Mouse (Mus musculus): ENCODE data around the gene Vps41. TPM values are rescaled to one million over a fixed set of nuclear protein-coding genes. Genes with fewer than 3 reads are reported as not detected.

The Vps41 gene
- 34.5 and 37.9 TPM in 2 replicates for polyA plus RNA-seq (2015; fragmentation: Nextera tagmentation; extraction: Ambion mirVana)

DNA sequence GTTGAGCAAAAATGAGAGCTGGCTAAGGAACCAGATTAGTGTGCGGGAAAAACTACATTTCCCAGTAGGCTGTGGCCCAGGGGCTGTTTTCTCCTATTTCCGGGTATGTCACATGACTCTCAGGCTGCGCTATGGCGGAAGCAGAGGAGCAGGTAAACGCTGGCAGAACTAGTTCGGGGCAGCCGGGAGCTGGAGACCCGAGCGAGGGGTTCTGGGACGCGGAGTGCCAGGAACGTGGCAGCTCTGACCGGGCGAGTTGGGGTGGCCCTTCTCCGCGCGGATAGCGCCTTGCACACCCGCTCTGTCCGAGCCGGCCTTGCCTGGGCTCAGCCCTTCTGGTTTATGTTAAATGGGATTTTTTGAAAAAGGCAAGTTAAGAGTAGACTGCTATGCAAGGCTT lies at the start of gene Vps41:
Gene Vps41 (plus strand): TSS at position 102 of the 400 bp plus-strand sequence.
- ATAC-seq (peak; percentile 100), DNase-seq (ENCODE audit: low spot score) (peak; percentile 94)
- H3K4me3 ChIP-seq (ENCODE audit: low read depth, low read length) = peak within 1 kb of the TSS; percentile 82
- peak within 1 kb of the TSS; percentile 82 for H3K9ac ChIP-seq (replicated peaks; ENCODE audit: low read depth)
- H3K36me3 ChIP-seq (ENCODE audit: insufficient read depth, low read length) = no peaks in the 10 kb centered on the region
- H3K9me3 ChIP-seq (ENCODE audit: low read length) = no peaks in the 10 kb centered on the region
- TF ChIP-seq EP300 (IDR thresholded peaks at IDR 0.05) (no peak), CTCF (IDR thresholded peaks at IDR 0.05) (no peak)
- peak within 1 kb of the TSS; percentile 73 for H3K4me2 ChIP-seq (replicated peaks; ENCODE audit: low read depth, low read length)
- H3K27ac ChIP-seq (ENCODE audit: low read length) = peak within 1 kb of the TSS; percentile 69; the same call in 1 of the 2 replicates
- no peaks in the 10 kb centered on the region for H3K4me1 ChIP-seq (ENCODE audit: insufficient read depth, low read depth, low read length)
- 3% methylated on average over 21 of the region's 21 CpGs for WGBS
- H3K27me3 ChIP-seq (replicated peaks; ENCODE audit: insufficient read depth, low read length) = no peaks in the 10 kb centered on the region

DNA sequence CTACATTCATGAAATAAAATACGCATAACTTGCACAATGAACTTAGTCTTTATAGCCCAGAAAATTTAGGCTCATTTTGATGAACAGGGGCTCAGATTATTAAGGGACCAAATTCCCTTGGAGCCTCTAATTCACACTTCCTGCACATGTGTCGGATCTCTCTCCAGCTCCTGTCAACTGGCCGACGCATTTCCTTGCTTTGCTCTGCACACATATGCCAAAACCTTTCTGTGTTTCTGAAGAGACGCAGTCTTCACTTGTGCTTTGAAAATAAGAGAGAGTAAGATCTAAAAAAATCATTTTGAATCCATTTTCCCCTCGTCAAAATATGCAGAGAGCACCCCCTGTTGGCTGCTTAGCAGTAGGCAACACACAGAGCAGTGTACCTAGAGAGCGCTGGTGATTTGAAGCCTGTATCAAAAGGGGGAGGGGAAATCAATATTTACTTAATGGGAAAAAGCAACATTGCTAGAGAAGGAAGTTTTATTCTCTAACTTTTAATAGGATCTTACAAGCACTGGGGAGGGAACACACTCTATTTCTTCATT lies 18.5 kb upstream of the Vps41 start:
- no peak for ATAC-seq
- WGBS = 41% methylated on average over 7 of the region's 7 CpGs
- no peak overlapping the region for H3K4me2 ChIP-seq (replicated peaks; ENCODE audit: low read depth, low read length)

DNA sequence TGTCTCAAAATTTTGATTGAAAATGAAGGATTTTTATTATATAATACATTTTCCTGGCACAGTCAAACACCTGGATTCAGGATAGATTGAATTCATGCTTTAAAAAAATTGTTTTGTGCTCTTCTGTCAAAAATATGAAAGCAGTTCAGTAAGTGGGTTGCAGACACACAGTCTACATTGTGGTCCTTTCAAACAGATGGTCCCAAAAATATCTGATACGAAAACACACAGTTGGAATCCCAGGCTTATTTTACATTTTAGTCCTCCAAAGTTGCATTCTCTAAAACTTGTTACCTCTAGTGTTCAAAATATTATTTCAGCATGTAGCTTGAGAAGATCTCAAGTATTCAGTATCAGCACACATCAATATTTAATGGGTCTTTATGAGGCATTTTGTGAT lies 5.4 kb upstream of the Vps41 start:
- no peaks in the 10 kb centered on the region for H3K27me3 ChIP-seq (replicated peaks; ENCODE audit: insufficient read depth, low read length)
- ATAC-seq (no peak), DNase-seq (ENCODE audit: low spot score) (no peak)
- no peak overlapping the region for H3K4me3 ChIP-seq (ENCODE audit: low read depth, low read length)
- H3K4me1 ChIP-seq (ENCODE audit: insufficient read depth, low read depth, low read length) = no peaks in the 10 kb centered on the region
- H3K27ac ChIP-seq (ENCODE audit: low read length) = no peak overlapping the region
- H3K4me2 ChIP-seq (replicated peaks; ENCODE audit: low read depth, low read length) = no peak overlapping the region
- no peak overlapping the region for H3K9ac ChIP-seq (replicated peaks; ENCODE audit: low read depth)
- 85% methylated on average over 1 of the region's 1 CpGs for WGBS
- H3K9me3 ChIP-seq (ENCODE audit: low read length) = no peaks in the 10 kb centered on the region
- no peaks in the 10 kb centered on the region for H3K36me3 ChIP-seq (ENCODE audit: insufficient read depth, low read length)
- TF ChIP-seq CTCF (IDR thresholded peaks at IDR 0.05) = no peak
- no peak for TF ChIP-seq EP300 (IDR thresholded peaks at IDR 0.05)

More for the DNA sequence above, 18.5 kb upstream of the Vps41 start:
- Histone ChIP-seq H3K36me3 (ENCODE audit: insufficient read depth, low read length) (no peaks in the 10 kb centered on the region), H3K27ac (ENCODE audit: low read length) (no peak overlapping the region), H3K9ac (replicated peaks; ENCODE audit: low read depth) (no peak overlapping the region), H3K4me1 (ENCODE audit: insufficient read depth, low read depth, low read length) (no peaks in the 10 kb centered on the region), H3K4me3 (ENCODE audit: low read depth, low read length) (no peak overlapping the region), H3K27me3 (replicated peaks; ENCODE audit: insufficient read depth, low read length) (no peaks in the 10 kb centered on the region), H3K9me3 (ENCODE audit: low read length) (no peaks in the 10 kb centered on the region)
- DNase-seq (ENCODE audit: low spot score) = peak; percentile 37
- TF ChIP-seq CTCF (IDR thresholded peaks at IDR 0.05) (peak; percentile 64), EP300 (IDR thresholded peaks at IDR 0.05) (no peak)

DNA sequence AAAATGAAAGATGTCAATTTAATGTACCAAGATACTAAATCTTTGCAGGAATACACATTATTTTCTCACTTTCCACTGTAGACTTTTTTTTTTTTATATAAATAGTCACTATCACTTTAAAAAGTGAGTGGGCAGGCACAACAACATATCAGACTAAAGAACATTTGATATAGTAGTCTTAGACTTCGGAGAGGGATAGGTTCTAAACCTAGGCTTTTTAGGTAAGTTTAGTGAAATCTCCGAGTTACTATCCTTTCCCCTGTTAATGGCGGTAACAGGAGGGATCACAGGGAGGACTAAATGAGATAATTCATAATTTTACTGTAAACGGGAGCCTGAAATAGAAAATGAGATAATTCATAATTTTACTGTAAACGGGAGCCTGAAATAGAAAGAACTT lies 379 bp upstream of the Vps41 start:
- no peaks in the 10 kb centered on the region for H3K27me3 ChIP-seq (replicated peaks; ENCODE audit: insufficient read depth, low read length)
- peak overlapping the region; percentile 82 for H3K4me3 ChIP-seq (ENCODE audit: low read depth, low read length)
- H3K4me2 ChIP-seq (replicated peaks; ENCODE audit: low read depth, low read length) = peak overlapping the region; percentile 73; the same call in 1 of the 2 replicates
- no peak overlapping the region for H3K9ac ChIP-seq (replicated peaks; ENCODE audit: low read depth)
- ATAC-seq (no peak), DNase-seq (ENCODE audit: low spot score) (no peak)
- H3K36me3 ChIP-seq (ENCODE audit: insufficient read depth, low read length) = no peaks in the 10 kb centered on the region
- TF ChIP-seq CTCF (IDR thresholded peaks at IDR 0.05) (no peak), EP300 (IDR thresholded peaks at IDR 0.05) (no peak)
- no peak overlapping the region for H3K27ac ChIP-seq (ENCODE audit: low read length)
- 44% methylated on average over 5 of the region's 5 CpGs for WGBS
- H3K9me3 ChIP-seq (ENCODE audit: low read length) = no peaks in the 10 kb centered on the region
- H3K4me1 ChIP-seq (ENCODE audit: insufficient read depth, low read depth, low read length) = no peaks in the 10 kb centered on the region

DNA sequence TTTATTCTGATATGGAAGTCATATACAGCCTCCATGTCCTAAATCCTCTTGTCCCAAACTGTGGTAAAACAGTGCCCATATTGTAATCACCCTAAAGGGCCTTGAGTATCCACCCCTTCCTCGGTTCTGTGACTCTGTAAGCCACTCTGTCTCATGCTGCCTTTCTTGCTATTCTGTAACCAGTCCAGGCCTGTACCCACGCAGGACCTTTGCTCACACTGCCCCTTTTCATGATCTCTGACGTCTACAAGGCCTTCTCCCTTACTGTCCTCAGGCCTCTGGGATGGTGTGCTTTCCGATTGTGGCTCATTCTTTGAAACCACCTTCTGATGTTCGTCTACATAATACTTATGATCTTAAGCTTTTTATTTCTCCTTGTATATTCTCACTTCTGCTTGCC lies 1.4 kb downstream of the Vps41 start:
- no peaks in the 10 kb centered on the region for H3K4me1 ChIP-seq (ENCODE audit: insufficient read depth, low read depth, low read length)
- H3K4me3 ChIP-seq (ENCODE audit: low read depth, low read length) = no peak overlapping the region
- TF ChIP-seq EP300 (IDR thresholded peaks at IDR 0.05) = no peak
- TF ChIP-seq CTCF (IDR thresholded peaks at IDR 0.05) = no peak
- DNase-seq (ENCODE audit: low spot score) = no peak
- H3K9ac ChIP-seq (replicated peaks; ENCODE audit: low read depth) = no peak overlapping the region
- no peaks in the 10 kb centered on the region for H3K36me3 ChIP-seq (ENCODE audit: insufficient read depth, low read length)
- no peak overlapping the region for H3K4me2 ChIP-seq (replicated peaks; ENCODE audit: low read depth, low read length)
- no peaks in the 10 kb centered on the region for H3K27me3 ChIP-seq (replicated peaks; ENCODE audit: insufficient read depth, low read length)
- ATAC-seq = no peak
- H3K9me3 ChIP-seq (ENCODE audit: low read length) = no peaks in the 10 kb centered on the region
- H3K27ac ChIP-seq (ENCODE audit: low read length) = no peak overlapping the region
- 70% methylated on average over 5 of the region's 5 CpGs for WGBS

DNA sequence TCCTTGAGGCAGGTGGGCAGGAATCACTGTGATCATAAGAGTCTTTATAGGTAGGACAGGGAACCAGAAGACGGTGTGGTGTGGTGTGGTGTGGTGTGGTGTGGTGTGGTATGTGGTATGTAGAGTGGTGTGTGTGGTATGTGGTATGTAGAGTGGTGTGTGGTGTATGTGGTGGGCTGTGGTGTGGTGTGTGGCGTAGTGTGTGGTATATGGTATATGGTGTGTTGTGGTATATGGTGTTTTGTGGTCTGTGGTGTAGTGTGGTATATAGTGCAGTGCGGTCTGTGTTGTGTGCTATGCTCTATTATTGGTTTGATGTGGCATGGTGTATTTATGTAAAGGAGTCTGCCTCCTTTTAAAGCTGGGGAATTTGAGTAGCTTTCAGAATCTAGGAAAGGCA lies 13.6 kb downstream of the Vps41 start:
- Histone ChIP-seq H3K36me3 (ENCODE audit: insufficient read depth, low read length) (no peaks in the 10 kb centered on the region), H3K4me2 (replicated peaks; ENCODE audit: low read depth, low read length) (no peak overlapping the region), H3K9me3 (ENCODE audit: low read length) (no peaks in the 10 kb centered on the region), H3K27me3 (replicated peaks; ENCODE audit: insufficient read depth, low read length) (no peaks in the 10 kb centered on the region), H3K9ac (replicated peaks; ENCODE audit: low read depth) (no peak overlapping the region), H3K4me1 (ENCODE audit: insufficient read depth, low read depth, low read length) (no peaks in the 10 kb centered on the region), H3K4me3 (ENCODE audit: low read depth, low read length) (no peak overlapping the region), H3K27ac (ENCODE audit: low read length) (no peak overlapping the region)
- no peak for DNase-seq (ENCODE audit: low spot score)
- WGBS = 88% methylated on average over 3 of the region's 3 CpGs
- ATAC-seq = no peak
- TF ChIP-seq CTCF (IDR thresholded peaks at IDR 0.05) = no peak
- no peak for TF ChIP-seq EP300 (IDR thresholded peaks at IDR 0.05)

Data from lung, postnatal 0 days (tissue).